Mouse (Mus musculus): ENCODE results near the gene Tmem190. TPM values are rescaled to one million over a fixed set of nuclear protein-coding genes. Genes with fewer than 3 reads are reported as not detected.

Tmem190 gene
- total and polyA plus RNA-seq, 3 experiments = not detected

- H3K36me3 ChIP-seq (replicated peaks in 1 of 2; ENCODE audit: control insufficient read depth in 1 of 2, insufficient read depth in 1 of 2, low read length in 1 of 2) = peaks cover 36 to 51% of the 10 kb centered on the region in 2 experiments
Measured at GRCm38 (mm10) chr7:4811842-4812302, 29.1 kb downstream of the Tmem190 start.

GRCm38 (mm10) chr7:4812303-4813104 is 29.8 kb downstream of the Tmem190 start, which contains the start of gene Ube2s:
Gene Ube2s (minus strand): TSS chr7:4812590.
- H3K27ac ChIP-seq (ENCODE audit: insufficient read depth, low read depth) = peak within 1 kb of the TSS; percentile 93
- H3K4me2 ChIP-seq (ENCODE audit: insufficient read depth, low read depth, poor library complexity, severe bottlenecking) = peak within 1 kb of the TSS; percentile 98
- H3K27me3 ChIP-seq (replicated peaks) = no peaks in the 10 kb centered on the region
- H3K4me3 ChIP-seq (replicated peaks in 1 of 3; ENCODE audit: low read depth in 2 of 3, low read length in 2 of 3, poor library complexity in 1 of 3) = peak within 1 kb of the TSS; percentile 80 to 99 (median 86)
- dilution Hi-C loops (cut with MboI; ENCODE audit: extremely low pct_ligation_motif_present, extremely low pct_unique_long_range_greater_than_20kb, low sequenced_read_pairs) (no loop called here), in situ Hi-C loops (cut with MboI; ENCODE audit: low pct_ligation_motif_present, low pct_unique_long_range_greater_than_20kb, low sequenced_read_pairs) (no loop called here)
- TF ChIP-seq HCFC1 (IDR thresholded peaks at IDR 0.05; ENCODE audit: low read depth, low read length) (peak; percentile 79), KAT2A (IDR thresholded peaks at IDR 0.05; ENCODE audit: insufficient replicate concordance, low read length) (no peak; the same call in 1 of the 2 replicates), CHD2 (IDR thresholded peaks at IDR 0.05; ENCODE audit: low read length) (peak; percentile 72), POLR2A (IDR thresholded peaks at IDR 0.05; ENCODE audit: low read depth, low read length) (peak; percentile 85), POLR2AphosphoS2 (IDR thresholded peaks at IDR 0.05; ENCODE audit: low read depth, low read length) (peak; percentile 59; the same call in 1 of the 2 replicates), NELFE (IDR thresholded peaks at IDR 0.05; ENCODE audit: low read depth, low read length) (peak; percentile 91), SMC3 (IDR thresholded peaks at IDR 0.05; ENCODE audit: low read depth, low read length) (no peak), SIN3A (IDR thresholded peaks at IDR 0.05; ENCODE audit: low read length) (peak; percentile 53; the same call in 1 of the 2 replicates), ELF1 (IDR thresholded peaks at IDR 0.05; ENCODE audit: low read depth, low read length) (peak; percentile 94), BHLHE40 (IDR thresholded peaks at IDR 0.05; ENCODE audit: low read depth, low read length) (peak; percentile 91), UBTF (IDR thresholded peaks at IDR 0.05; ENCODE audit: low read depth, low read length) (no peak), EP300 (IDR thresholded peaks at IDR 0.05; ENCODE audit: low read length) (no peak), TBP (conservative IDR thresholded peaks at IDR 0.05; ENCODE audit: low read depth, low read length) (peak; percentile 97), NRF1 (IDR thresholded peaks at IDR 0.05; ENCODE audit: low read depth, low read length) (peak; percentile 80), MYC (IDR thresholded peaks at IDR 0.05; ENCODE audit: low read depth, low read length) (peak; percentile 75; the same call in 1 of the 2 replicates), TCF12 (IDR thresholded peaks at IDR 0.05; ENCODE audit: low read depth, low read length) (peak; percentile 60)
- DNase-seq (ENCODE audit: extremely low read depth) = peak; percentile 100
- peaks cover 38% of the 10 kb centered on the region for H3K79me2 ChIP-seq (replicated peaks; ENCODE audit: control insufficient read depth, extremely low read depth, insufficient read depth, poor library complexity, severe bottlenecking)
- peak within 1 kb of the TSS; percentile 99 for H3K9ac ChIP-seq (ENCODE audit: insufficient read depth, low read depth)
- no peaks in the 10 kb centered on the region for H3K9me3 ChIP-seq (replicated peaks; ENCODE audit: low read length)
- peaks cover 30 to 44% of the 10 kb centered on the region in 2 experiments for H3K36me3 ChIP-seq (replicated peaks in 1 of 2; ENCODE audit: control insufficient read depth in 1 of 2, insufficient read depth in 1 of 2, low read length in 1 of 2)
- H3K4me1 ChIP-seq (ENCODE audit: control insufficient read depth in 1 of 2, insufficient read depth in 2 of 2) = peaks cover 7 to 29% of the 10 kb centered on the region in 2 experiments; a peak in 3 of 4 replicates

More at GRCm38 (mm10) chr7:4811842-4812302, 29.1 kb downstream of the Tmem190 start:
- TF ChIP-seq POLR2AphosphoS2 (IDR thresholded peaks at IDR 0.05; ENCODE audit: low read depth, low read length) (0 out of 2 replicates have a peak, but pooled peaks have one; percentile 41), ZMIZ1 (IDR thresholded peaks at IDR 0.05; ENCODE audit: low read depth, low read length) (peak; percentile 85; the same call in 1 of the 2 replicates), ZNF384 (IDR thresholded peaks at IDR 0.05; ENCODE audit: low read depth, low read length) (no peak), MXI1 (IDR thresholded peaks at IDR 0.05; ENCODE audit: low read depth, low read length) (0 out of 2 replicates have a peak, but pooled peaks have one; percentile 37), SIN3A (IDR thresholded peaks at IDR 0.05; ENCODE audit: low read length) (peak; percentile 86), ETS1 (conservative IDR thresholded peaks at IDR 0.05; ENCODE audit: low read depth, low read length) (no peak)
- Histone ChIP-seq H3K9ac (ENCODE audit: insufficient read depth, low read depth) (peak overlapping the region; percentile 99), H3K4me1 (ENCODE audit: control insufficient read depth in 1 of 2, insufficient read depth in 2 of 2) (peaks cover 7 to 33% of the 10 kb centered on the region in 2 experiments; a peak in 3 of 4 replicates), H3K4me2 (ENCODE audit: insufficient read depth, low read depth, poor library complexity, severe bottlenecking) (peak overlapping the region; percentile 98; the same call in 1 of the 2 replicates), H3K27me3 (replicated peaks) (no peaks in the 10 kb centered on the region), H3K4me3 (replicated peaks in 1 of 3; ENCODE audit: low read depth in 2 of 3, low read length in 2 of 3, poor library complexity in 1 of 3) (peak overlapping the region; percentile 80 to 99 (median 86)), H3K27ac (ENCODE audit: insufficient read depth, low read depth) (no peak overlapping the region), H3K9me3 (replicated peaks; ENCODE audit: low read length) (no peaks in the 10 kb centered on the region), H3K79me2 (replicated peaks; ENCODE audit: control insufficient read depth, extremely low read depth, insufficient read depth, poor library complexity, severe bottlenecking) (peaks cover 38% of the 10 kb centered on the region)
- DNase-seq (ENCODE audit: extremely low read depth) = no peak
- in situ Hi-C loops (cut with MboI; ENCODE audit: low pct_ligation_motif_present, low pct_unique_long_range_greater_than_20kb, low sequenced_read_pairs) = no loop called here
- dilution Hi-C loops (cut with MboI; ENCODE audit: extremely low pct_ligation_motif_present, extremely low pct_unique_long_range_greater_than_20kb, low sequenced_read_pairs) = no loop called here

All from CH12.LX (cell line).